Mouse (Mus musculus): Measurements from ENCODE around the gene Trappc1. TPM values are rescaled to one million over a fixed set of nuclear protein-coding genes. Genes with fewer than 3 reads are reported as not detected.

Trappc1 gene
- total RNA-seq, 2 experiments from 2014 or later = 103 to 117 TPM

- ATAC-seq (replicated peaks; ENCODE audit: poor library complexity) = no peak
Observed at GRCm38 (mm10) chr11:69368356-69369214, 44.8 kb downstream of the Trappc1 start.

- no peak for ATAC-seq (replicated peaks; ENCODE audit: poor library complexity)
Observed at GRCm38 (mm10) chr11:69369215-69369989, 45.6 kb downstream of the Trappc1 start, which contains the start of gene Chd3. Gene Chd3, minus strand, starts transcription at chr11:69369406.

- ATAC-seq (replicated peaks; ENCODE audit: poor library complexity) = no peak
Observed at GRCm38 (mm10) chr11:69369990-69370816, 46.4 kb downstream of the Trappc1 start.

- ATAC-seq (replicated peaks; ENCODE audit: poor library complexity) = no peak
Observed at GRCm38 (mm10) chr11:69370817-69371215, 47.0 kb downstream of the Trappc1 start.

GRCm38 (mm10) chr11:69371601-69372000, 47.8 kb downstream of the Trappc1 start:
- no peak for ATAC-seq (replicated peaks; ENCODE audit: poor library complexity)

- peak; percentile 29 for ATAC-seq (replicated peaks; ENCODE audit: poor library complexity)
Observed at GRCm38 (mm10) chr11:69372056-69372779, 48.4 kb downstream of the Trappc1 start.

GRCm38 (mm10) chr11:69372780-69373170, 49.0 kb downstream of the Trappc1 start:
- ATAC-seq (replicated peaks; ENCODE audit: poor library complexity) = no peak

- ATAC-seq (replicated peaks; ENCODE audit: poor library complexity) = peak; percentile 61
Observed at GRCm38 (mm10) chr11:69373223-69373965, 49.6 kb downstream of the Trappc1 start.

Other genes with a start within 250 kb of the Trappc1 start
- gene Vamp2, start 235.5 kb upstream of the Trappc1 start, total RNA-seq (2015) = 36.6 and 41.2 TPM in 2 replicates
- gene Vamp2, start 235.5 kb upstream of the Trappc1 start, total RNA-seq (2017) = 8.2 and 12.8 TPM in 2 replicates
- gene Per1, start 228.8 kb upstream of the Trappc1 start, total RNA-seq (2015) = 8.3 and 8.8 TPM in 2 replicates
- gene Per1, start 228.8 kb upstream of the Trappc1 start, total RNA-seq (2017) = 4.0 and 4.8 TPM in 2 replicates
- not detected in 2 replicates for gene Hes7, start 203.6 kb upstream of the Trappc1 start, total RNA-seq (2015)
- not detected in 2 replicates for gene Hes7, start 203.6 kb upstream of the Trappc1 start, total RNA-seq (2017)
- not detected in 2 replicates for gene 9130213A22Rik, start 201.4 kb upstream of the Trappc1 start, total RNA-seq (2015)
- not detected in 2 replicates for gene 9130213A22Rik, start 201.4 kb upstream of the Trappc1 start, total RNA-seq (2017)
- not detected in 2 replicates for gene Aloxe3, start 198.1 kb upstream of the Trappc1 start, total RNA-seq (2015)
- gene Aloxe3, start 198.1 kb upstream of the Trappc1 start, total RNA-seq (2017) = not detected in 2 replicates
- gene Alox12b, start 167.0 kb upstream of the Trappc1 start, total RNA-seq (2015) = not detected in 2 replicates
- gene Alox12b, start 167.0 kb upstream of the Trappc1 start, total RNA-seq (2017) = not detected in 2 replicates
- gene Alox8, start 126.1 kb upstream of the Trappc1 start, total RNA-seq (2015) = 0.07 TPM in 1 of 2 replicates, not detected in the other
- gene Alox8, start 126.1 kb upstream of the Trappc1 start, total RNA-seq (2017) = 0.44 TPM in 1 of 2 replicates, not detected in the other
- gene Gucy2e, start 86.9 kb upstream of the Trappc1 start, total RNA-seq (2015) = 0.10 TPM in 1 of 2 replicates, not detected in the other
- gene Gucy2e, start 86.9 kb upstream of the Trappc1 start, total RNA-seq (2017) = 0.03 TPM in 1 of 2 replicates, not detected in the other
- 30.5 and 49.5 TPM in 2 replicates for gene Cntrob, start 205 bp upstream of the Trappc1 start, total RNA-seq (2015)
- gene Cntrob, start 205 bp upstream of the Trappc1 start, total RNA-seq (2017) = 26.9 and 29.8 TPM in 2 replicates
- 0.07 and 0.34 TPM in 2 replicates for gene Kcnab3, start 2.3 kb downstream of the Trappc1 start, total RNA-seq (2015)
- 0.14 TPM in 1 of 2 replicates, not detected in the other for gene Kcnab3, start 2.3 kb downstream of the Trappc1 start, total RNA-seq (2017)
- 4.3 and 6.2 TPM in 2 replicates for gene Rnf227, start 16.5 kb downstream of the Trappc1 start, total RNA-seq (2015)
- 5.1 and 7.1 TPM in 2 replicates for gene Rnf227, start 16.5 kb downstream of the Trappc1 start, total RNA-seq (2017)
- gene Chd3, start 45.4 kb downstream of the Trappc1 start, total RNA-seq (2015) = 17.0 and 22.4 TPM in 2 replicates
- 19.9 and 38.2 TPM in 2 replicates for gene Chd3, start 45.4 kb downstream of the Trappc1 start, total RNA-seq (2017)
- gene Naa38, start 71.5 kb downstream of the Trappc1 start, total RNA-seq (2015) = 114 and 125 TPM in 2 replicates
- 146 and 205 TPM in 2 replicates for gene Naa38, start 71.5 kb downstream of the Trappc1 start, total RNA-seq (2017)
- gene Cyb5d1, start 71.7 kb downstream of the Trappc1 start, total RNA-seq (2015) = 15.4 and 16.6 TPM in 2 replicates
- gene Cyb5d1, start 71.7 kb downstream of the Trappc1 start, total RNA-seq (2017) = 34.2 and 50.3 TPM in 2 replicates
- 0.07 and 0.42 TPM in 2 replicates for gene Tmem88, start 74.3 kb downstream of the Trappc1 start, total RNA-seq (2015)
- gene Tmem88, start 74.3 kb downstream of the Trappc1 start, total RNA-seq (2017) = 0.12 TPM in 1 of 2 replicates, not detected in the other
- gene Kdm6b, start 89.7 kb downstream of the Trappc1 start, total RNA-seq (2015) = 10.4 and 11.7 TPM in 2 replicates
- 1.8 and 2.9 TPM in 2 replicates for gene Kdm6b, start 89.7 kb downstream of the Trappc1 start, total RNA-seq (2017)
- gene Dnah2, start 225.1 kb downstream of the Trappc1 start, total RNA-seq (2015) = 0.07 TPM in 1 of 2 replicates, not detected in the other
- under 0.01 TPM in 1 of 2 replicates, not detected in the other for gene Dnah2, start 225.1 kb downstream of the Trappc1 start, total RNA-seq (2017)
- 0.15 TPM in 1 of 2 replicates, not detected in the other for gene Efnb3, start 236.2 kb downstream of the Trappc1 start, total RNA-seq (2015)
- gene Efnb3, start 236.2 kb downstream of the Trappc1 start, total RNA-seq (2017) = 0.24 and 0.33 TPM in 2 replicates

Data from megakaryocyte progenitor cell, adult 5-6 weeks (primary cell).